Mouse (Mus musculus) stomach, embryonic 15.5 days (tissue): ENCODE results near the gene Ak1. TPM values are rescaled to one million over a fixed set of nuclear protein-coding genes. Genes with fewer than 3 reads are reported as not detected.

Experiments
- ATAC-seq: fragments of 200-750 bp; cut with Nextera tagmentation; 2 replicates; pipeline ENCODE4 v1.8.0; 2017; ENCODE audit warnings: low read depth, moderate number of reproducible peaks, moderate TSS enrichment; ENCODE audit not compliant: insufficient read depth, low FRiP score
- H3K27ac ChIP-seq: fragments of 300-500 bp; sonication (generic); 2 replicates; pipeline ENCODE4 v1.5.1; 2015; ENCODE audit warnings: mild to moderate bottlenecking, inconsistent platforms
- H3K27me3 ChIP-seq: fragments of 300-500 bp; sonication (generic); replicated peaks from 2 replicates; pipeline ENCODE4 v1.6.1; 2015; ENCODE audit warnings: inconsistent platforms
- H3K36me3 ChIP-seq: fragments of 300-500 bp; sonication (generic); 2 replicates; pipeline ENCODE4 v1.6.1; 2015; ENCODE audit warnings: inconsistent platforms
- H3K4me1 ChIP-seq: fragments of 300-500 bp; sonication (generic); 2 replicates; pipeline ENCODE4 v1.6.1; 2015; ENCODE audit warnings: inconsistent platforms
- H3K4me2 ChIP-seq: fragments of 300-500 bp; sonication (generic); 2 replicates; pipeline ENCODE4 v1.6.1; 2015; ENCODE audit warnings: mild to moderate bottlenecking, inconsistent platforms
- H3K4me3 ChIP-seq: fragments of 300-500 bp; sonication (generic); replicated peaks from 2 replicates; pipeline ENCODE4 v1.5.1; 2015; ENCODE audit warnings: inconsistent platforms
- H3K9ac ChIP-seq: fragments of 300-500 bp; sonication (generic); 2 replicates; pipeline ENCODE4 v1.6.1; 2015; ENCODE audit warnings: inconsistent platforms
- H3K9me3 ChIP-seq: fragments of 300-500 bp; sonication (generic); 2 replicates; pipeline ENCODE4 v1.6.1; 2016; ENCODE audit warnings: inconsistent platforms
- WGBS: fragments of 180-500 bp; shearing (Covaris S2); methylation state at CpG from one replicate; pipeline ENCODE4 v1.1.7; 2015; 5-methylcytosine and 5-hydroxymethylcytosine counted together
- polyA plus RNA-seq: library from polyadenylated mRNA; unstranded; fragments of >200 nt; fragmentation: Nextera tagmentation; extraction: Ambion mirVana; gene quantifications from 2 replicates; pipeline ENCODE4 v1.2.1, GENCODE M21; 2015

Ak1 gene
- polyA plus RNA-seq, 1 experiment from 2014 or later: 21.8 TPM

- Histone ChIP-seq H3K4me1 (peaks cover 27% of the 10 kb centered on the region; the same call in 1 of the 2 replicates), H3K9me3 (no peaks in the 10 kb centered on the region), H3K36me3 (no peaks in the 10 kb centered on the region), H3K27me3 (no peaks in the 10 kb centered on the region), H3K9ac (peak within 1 kb of the TSS; percentile 35; the same call in 1 of the 2 replicates), H3K27ac (peak within 1 kb of the TSS; percentile 44), H3K4me3 (peak within 1 kb of the TSS; percentile 62), H3K4me2 (peak within 1 kb of the TSS; percentile 82)
- WGBS: under 1% methylated on average over 37 of the region's 38 CpGs
- ATAC-seq: peak; percentile 83
These were observed 34.6 kb upstream of the Ak1 start, which contains the start of gene St6galnac4 for GRCm38 (mm10) chr2:32586871-32587351. Gene St6galnac4, plus strand, starts transcription at chr2:32587095.

- peak overlapping the region; percentile 44 for H3K27ac ChIP-seq
- peak overlapping the region; percentile 82 for H3K4me2 ChIP-seq
- peaks cover 27% of the 10 kb centered on the region; the same call in 1 of the 2 replicates for H3K4me1 ChIP-seq
- no peak for ATAC-seq
- peak overlapping the region; percentile 62 for H3K4me3 ChIP-seq
- no peaks in the 10 kb centered on the region for H3K9me3 ChIP-seq
- H3K9ac ChIP-seq: peak overlapping the region; percentile 35; the same call in 1 of the 2 replicates
- 22% methylated on average over 9 of the region's 9 CpGs for WGBS
- H3K27me3 ChIP-seq: no peaks in the 10 kb centered on the region
- no peaks in the 10 kb centered on the region for H3K36me3 ChIP-seq
These were observed 33.7 kb upstream of the Ak1 start for GRCm38 (mm10) chr2:32587731-32588321.

GRCm38 (mm10) chr2:32589213-32589795 lies 32.3 kb upstream of the Ak1 start:
- no peak overlapping the region for H3K27ac ChIP-seq
- peaks cover 22% of the 10 kb centered on the region; the same call in 1 of the 2 replicates for H3K4me1 ChIP-seq
- H3K27me3 ChIP-seq: no peaks in the 10 kb centered on the region
- H3K9ac ChIP-seq: no peak overlapping the region
- 0 out of 2 replicates have a peak, but pooled peaks cover 3% of the 10 kb centered on the region for H3K36me3 ChIP-seq
- 75% methylated on average over 11 of the region's 11 CpGs for WGBS
- H3K9me3 ChIP-seq: no peaks in the 10 kb centered on the region
- peak overlapping the region; percentile 5; the same call in 1 of the 2 replicates for H3K4me2 ChIP-seq
- H3K4me3 ChIP-seq: no peak overlapping the region
- ATAC-seq: no peak

- Histone ChIP-seq H3K36me3 (peaks cover 7% of the 10 kb centered on the region; the same call in 1 of the 2 replicates), H3K9ac (no peak overlapping the region), H3K27ac (no peak overlapping the region), H3K9me3 (no peaks in the 10 kb centered on the region), H3K27me3 (no peaks in the 10 kb centered on the region), H3K4me3 (no peak overlapping the region), H3K4me1 (peaks cover 22% of the 10 kb centered on the region; the same call in 1 of the 2 replicates), H3K4me2 (no peak overlapping the region)
- 73% methylated on average over 10 of the region's 10 CpGs for WGBS
- ATAC-seq: no peak
These were observed 31.3 kb upstream of the Ak1 start for GRCm38 (mm10) chr2:32590224-32590623.

GRCm38 (mm10) chr2:32591249-32591648 lies 30.3 kb upstream of the Ak1 start:
- Histone ChIP-seq H3K9ac (no peak overlapping the region), H3K27ac (no peak overlapping the region), H3K36me3 (peaks cover 7% of the 10 kb centered on the region; the same call in 1 of the 2 replicates), H3K4me1 (peaks cover 22% of the 10 kb centered on the region; the same call in 1 of the 2 replicates), H3K9me3 (no peaks in the 10 kb centered on the region), H3K4me3 (no peak overlapping the region), H3K27me3 (no peaks in the 10 kb centered on the region), H3K4me2 (no peak overlapping the region)
- WGBS: 62% methylated on average over 6 of the region's 6 CpGs
- ATAC-seq: no peak

GRCm38 (mm10) chr2:32596725-32597124 lies 24.8 kb upstream of the Ak1 start:
- Histone ChIP-seq H3K9me3 (no peaks in the 10 kb centered on the region), H3K27me3 (no peaks in the 10 kb centered on the region), H3K9ac (no peak overlapping the region), H3K4me3 (no peak overlapping the region), H3K36me3 (peaks cover 7% of the 10 kb centered on the region; the same call in 1 of the 2 replicates), H3K4me1 (peaks cover 4% of the 10 kb centered on the region), H3K27ac (no peak overlapping the region), H3K4me2 (no peak overlapping the region)
- no peak for ATAC-seq
- 87% methylated on average over 13 of the region's 13 CpGs for WGBS

GRCm38 (mm10) chr2:32597248-32597647 lies 24.3 kb upstream of the Ak1 start:
- ATAC-seq: no peak
- no peak overlapping the region for H3K4me2 ChIP-seq
- H3K27ac ChIP-seq: no peak overlapping the region
- H3K27me3 ChIP-seq: no peaks in the 10 kb centered on the region
- 84% methylated on average over 5 of the region's 5 CpGs for WGBS
- H3K9me3 ChIP-seq: no peaks in the 10 kb centered on the region
- H3K9ac ChIP-seq: no peak overlapping the region
- no peak overlapping the region for H3K4me3 ChIP-seq
- H3K4me1 ChIP-seq: peaks cover 9% of the 10 kb centered on the region
- H3K36me3 ChIP-seq: peaks cover 7% of the 10 kb centered on the region; the same call in 1 of the 2 replicates

GRCm38 (mm10) chr2:32597699-32598098 lies 23.9 kb upstream of the Ak1 start:
- Histone ChIP-seq H3K4me2 (no peak overlapping the region), H3K27me3 (no peaks in the 10 kb centered on the region), H3K9ac (no peak overlapping the region), H3K4me1 (peaks cover 13% of the 10 kb centered on the region), H3K4me3 (no peak overlapping the region), H3K9me3 (no peaks in the 10 kb centered on the region), H3K27ac (no peak overlapping the region), H3K36me3 (peaks cover 7% of the 10 kb centered on the region; the same call in 1 of the 2 replicates)
- no peak for ATAC-seq
- WGBS: 88% methylated on average over 5 of the region's 5 CpGs

GRCm38 (mm10) chr2:32598506-32598905 lies 23.1 kb upstream of the Ak1 start:
- H3K4me1 ChIP-seq: peaks cover 14% of the 10 kb centered on the region
- no peaks in the 10 kb centered on the region for H3K9me3 ChIP-seq
- WGBS: 80% methylated on average over 8 of the region's 8 CpGs
- H3K27ac ChIP-seq: no peak overlapping the region
- no peaks in the 10 kb centered on the region for H3K27me3 ChIP-seq
- H3K9ac ChIP-seq: no peak overlapping the region
- no peak overlapping the region for H3K4me3 ChIP-seq
- H3K4me2 ChIP-seq: no peak overlapping the region
- peaks cover 7% of the 10 kb centered on the region; the same call in 1 of the 2 replicates for H3K36me3 ChIP-seq
- no peak for ATAC-seq

GRCm38 (mm10) chr2:32599409-32599808 lies 22.1 kb upstream of the Ak1 start, which contains the start of gene St6galnac6:
Gene St6galnac6, plus strand, starts transcription at chr2:32599709.
- Histone ChIP-seq H3K9ac (no peak within 1 kb of the TSS), H3K9me3 (no peaks in the 10 kb centered on the region), H3K4me3 (no peak within 1 kb of the TSS), H3K27me3 (no peaks in the 10 kb centered on the region), H3K27ac (no peak within 1 kb of the TSS), H3K36me3 (peaks cover 4% of the 10 kb centered on the region; the same call in 1 of the 2 replicates), H3K4me1 (peaks cover 14% of the 10 kb centered on the region), H3K4me2 (no peak within 1 kb of the TSS)
- ATAC-seq: no peak
- WGBS: 88% methylated on average over 3 of the region's 3 CpGs

- Histone ChIP-seq H3K4me2 (no peak overlapping the region), H3K27ac (no peak overlapping the region; the same call in 1 of the 2 replicates), H3K9ac (no peak overlapping the region), H3K4me1 (peaks cover 14% of the 10 kb centered on the region), H3K36me3 (no peaks in the 10 kb centered on the region), H3K27me3 (no peaks in the 10 kb centered on the region), H3K9me3 (no peaks in the 10 kb centered on the region), H3K4me3 (no peak overlapping the region)
- 36% methylated on average over 8 of the region's 8 CpGs for WGBS
- ATAC-seq: peak; percentile 51
These were observed 20.0 kb upstream of the Ak1 start for GRCm38 (mm10) chr2:32601417-32602065.
